Mouse (Mus musculus) hindbrain, embryonic 13.5 days (tissue): ENCODE measurements around the gene Fermt3. TPM values are rescaled to one million over a fixed set of nuclear protein-coding genes. Genes with fewer than 3 reads are reported as not detected.
A peak's percentile ranks its signal among the peaks of the same experiment; 100 is the strongest.

Experiments used
- ATAC-seq: fragments of 200-750 bp; cut with Nextera tagmentation; 2 replicates; pipeline ENCODE4 v1.8.0; 2017; ENCODE audit warnings: moderate TSS enrichment; ENCODE audit not compliant: low FRiP score
- H3K27ac ChIP-seq: fragments of 300-500 bp; sonication (generic); 2 replicates; pipeline ENCODE4 v1.5.1; 2015; ENCODE audit warnings: inconsistent platforms, mild to moderate bottlenecking, moderate library complexity
- H3K27me3 ChIP-seq: fragments of 300-500 bp; sonication (generic); 2 replicates; pipeline ENCODE4 v1.6.1; 2015; ENCODE audit warnings: mild to moderate bottlenecking, inconsistent platforms
- H3K36me3 ChIP-seq: fragments of 300-500 bp; sonication (generic); 2 replicates; pipeline ENCODE4 v1.6.1; 2015; ENCODE audit warnings: mild to moderate bottlenecking, inconsistent platforms
- H3K4me1 ChIP-seq: fragments of 300-500 bp; sonication (generic); replicated peaks from 2 replicates; pipeline ENCODE4 v1.6.1; 2015; ENCODE audit warnings: inconsistent platforms
- H3K4me2 ChIP-seq: fragments of 300-500 bp; sonication (generic); 2 replicates; pipeline ENCODE4 v1.6.1; 2015; ENCODE audit warnings: inconsistent platforms, mild to moderate bottlenecking, moderate library complexity
- H3K4me3 ChIP-seq: fragments of 300-500 bp; sonication (generic); 2 replicates; pipeline ENCODE4 v1.5.1; 2015; ENCODE audit warnings: mild to moderate bottlenecking, inconsistent platforms
- H3K9ac ChIP-seq: fragments of 300-500 bp; sonication (generic); 2 replicates; pipeline ENCODE4 v1.6.1; 2015; ENCODE audit warnings: mild to moderate bottlenecking, inconsistent platforms
- H3K9me3 ChIP-seq: fragments of 300-500 bp; sonication (generic); 2 replicates; pipeline ENCODE4 v1.6.1; 2016; ENCODE audit warnings: inconsistent platforms
- WGBS: fragments of 180-500 bp; shearing (Covaris S2); methylation state at CpG from one replicate; pipeline ENCODE4 v1.1.7; 2015; 5-methylcytosine and 5-hydroxymethylcytosine counted together
- polyA plus RNA-seq: library from polyadenylated mRNA; unstranded; fragments of >200 nt; fragmentation: Nextera tagmentation; extraction: Ambion mirVana; gene quantifications from 2 replicates; pipeline ENCODE4 v1.2.1, GENCODE M21; 2015

Fermt3 gene
- polyA plus RNA-seq, 1 experiment from 2014 or later, result 5.6 TPM

- H3K27ac ChIP-seq, result peak overlapping the region; percentile 96
- no peaks in the 10 kb centered on the region for H3K27me3 ChIP-seq
- peak; percentile 24 for ATAC-seq
These were observed 67.1 kb downstream of the Fermt3 start for GRCm38 (mm10) chr19:6951994-6952711.

GRCm38 (mm10) chr19:6951381-6951968, 67.8 kb downstream of the Fermt3 start:
- Histone ChIP-seq H3K27me3 (no peaks in the 10 kb centered on the region), H3K4me3 (peak overlapping the region; percentile 59), H3K36me3 (peaks cover 32% of the 10 kb centered on the region), H3K27ac (peak overlapping the region; percentile 96), H3K9me3 (no peaks in the 10 kb centered on the region), H3K4me1 (peaks cover 26% of the 10 kb centered on the region), H3K9ac (peak overlapping the region; percentile 80), H3K4me2 (peak overlapping the region; percentile 98)
- under 1% methylated on average over 35 of the region's 35 CpGs for WGBS
- ATAC-seq, result peak; percentile 70

More at GRCm38 (mm10) chr19:6951994-6952711, 67.1 kb downstream of the Fermt3 start:
- Histone ChIP-seq H3K9ac (peak overlapping the region; percentile 80), H3K4me3 (peak overlapping the region; percentile 59), H3K4me1 (peaks cover 26% of the 10 kb centered on the region), H3K4me2 (peak overlapping the region; percentile 98), H3K36me3 (peaks cover 36% of the 10 kb centered on the region), H3K9me3 (no peaks in the 10 kb centered on the region)
- WGBS, result 4% methylated on average over 31 of the region's 31 CpGs

- Histone ChIP-seq H3K4me2 (peak overlapping the region; percentile 98), H3K9ac (peak overlapping the region; percentile 80), H3K27me3 (no peaks in the 10 kb centered on the region), H3K36me3 (peaks cover 29% of the 10 kb centered on the region), H3K27ac (peak overlapping the region; percentile 96), H3K4me1 (peaks cover 26% of the 10 kb centered on the region), H3K4me3 (peak overlapping the region; percentile 59), H3K9me3 (no peaks in the 10 kb centered on the region)
- WGBS, result under 1% methylated on average over 28 of the region's 28 CpGs
- ATAC-seq, result peak; percentile 44
These were observed 68.6 kb downstream of the Fermt3 start for GRCm38 (mm10) chr19:6950613-6951153.

- Histone ChIP-seq H3K9me3 (no peaks in the 10 kb centered on the region), H3K4me1 (peaks cover 26% of the 10 kb centered on the region), H3K4me3 (peak overlapping the region; percentile 59), H3K9ac (peak overlapping the region; percentile 80), H3K27me3 (no peaks in the 10 kb centered on the region), H3K36me3 (peaks cover 29% of the 10 kb centered on the region), H3K27ac (peak overlapping the region; percentile 96), H3K4me2 (peak overlapping the region; percentile 98)
- ATAC-seq, result no peak
- 40% methylated on average over 5 of the region's 5 CpGs for WGBS
These were observed 69.3 kb downstream of the Fermt3 start for GRCm38 (mm10) chr19:6949951-6950350.

- Histone ChIP-seq H3K4me3 (peak overlapping the region; percentile 59), H3K9me3 (no peaks in the 10 kb centered on the region), H3K27ac (peak overlapping the region; percentile 96), H3K9ac (peak overlapping the region; percentile 39; the same call in 1 of the 2 replicates), H3K36me3 (peaks cover 27% of the 10 kb centered on the region), H3K4me2 (peak overlapping the region; percentile 98; the same call in 1 of the 2 replicates), H3K4me1 (peaks cover 26% of the 10 kb centered on the region), H3K27me3 (no peaks in the 10 kb centered on the region)
- WGBS, result 91% methylated on average over 5 of the region's 5 CpGs
- no peak for ATAC-seq
These were observed 69.7 kb downstream of the Fermt3 start for GRCm38 (mm10) chr19:6949532-6949931.

Other genes starting within 250 kb of the Fermt3 start
- gene Rps6ka4, start 178.8 kb downstream of the Fermt3 start, polyA plus RNA-seq, result 7.0 and 7.3 TPM in 2 replicates
- gene Ccdc88b, start 161.3 kb downstream of the Fermt3 start, polyA plus RNA-seq, result 1.0 and 1.1 TPM in 2 replicates
- gene Trmt112, start 109.8 kb downstream of the Fermt3 start, polyA plus RNA-seq, result 115 and 121 TPM in 2 replicates
- gene Prdx5, start 109.4 kb downstream of the Fermt3 start, polyA plus RNA-seq, result 274 and 284 TPM in 2 replicates
- 15.8 and 16.6 TPM in 2 replicates for gene Esrra, start 97.7 kb downstream of the Fermt3 start, polyA plus RNA-seq
- 0.86 and 1.00 TPM in 2 replicates for gene Catsperz, start 94.1 kb downstream of the Fermt3 start, polyA plus RNA-seq
- 1.7 and 2.2 TPM in 2 replicates for gene Kcnk4, start 85.0 kb downstream of the Fermt3 start, polyA plus RNA-seq
- 83.1 and 86.9 TPM in 2 replicates for gene Bad, start 77.6 kb downstream of the Fermt3 start, polyA plus RNA-seq
- 53.1 and 54.7 TPM in 2 replicates for gene Gpr137, start 77.0 kb downstream of the Fermt3 start, polyA plus RNA-seq
- 114 and 143 TPM in 2 replicates for gene Ppp1r14b, start 44.5 kb downstream of the Fermt3 start, polyA plus RNA-seq
- 11.5 and 11.7 TPM in 2 replicates for gene Plcb3, start 43.0 kb downstream of the Fermt3 start, polyA plus RNA-seq
- 108 and 109 TPM in 2 replicates for gene Fkbp2, start 39.0 kb downstream of the Fermt3 start, polyA plus RNA-seq
- gene Vegfb, start 31.8 kb downstream of the Fermt3 start, polyA plus RNA-seq, result 33.5 and 34.9 TPM in 2 replicates
- 24.2 and 25.9 TPM in 2 replicates for gene Dnajc4, start 26.9 kb downstream of the Fermt3 start, polyA plus RNA-seq
- 18.6 and 23.8 TPM in 2 replicates for gene Nudt22, start 23.4 kb downstream of the Fermt3 start, polyA plus RNA-seq
- gene Trpt1, start 23.3 kb downstream of the Fermt3 start, polyA plus RNA-seq, result 16.6 and 18.0 TPM in 2 replicates
- 233 and 239 TPM in 2 replicates for gene Stip1, start 20.5 kb upstream of the Fermt3 start, polyA plus RNA-seq
- gene Macrod1, start 37.3 kb upstream of the Fermt3 start, polyA plus RNA-seq, result 4.2 and 5.3 TPM in 2 replicates
- gene Flrt1, start 86.3 kb upstream of the Fermt3 start, polyA plus RNA-seq, result 7.1 and 8.1 TPM in 2 replicates
- gene Otub1, start 186.8 kb upstream of the Fermt3 start, polyA plus RNA-seq, result 233 and 250 TPM in 2 replicates
- gene Cox8a, start 198.1 kb upstream of the Fermt3 start, polyA plus RNA-seq, result 881 and 924 TPM in 2 replicates
- gene Naa40, start 221.7 kb upstream of the Fermt3 start, polyA plus RNA-seq, result 65.3 and 66.6 TPM in 2 replicates
- 30.2 and 32.0 TPM in 2 replicates for gene Rcor2, start 247.9 kb upstream of the Fermt3 start, polyA plus RNA-seq